Mouse (Mus musculus): ENCODE data around the gene Adamts2. TPM values are rescaled to one million over a fixed set of nuclear protein-coding genes. Genes with fewer than 3 reads are reported as not detected.

Gene Adamts2
- 12.5 and 13.5 TPM in 2 replicates for polyA plus RNA-seq (2015; fragmentation: Nextera tagmentation; extraction: Ambion mirVana)

DNA sequence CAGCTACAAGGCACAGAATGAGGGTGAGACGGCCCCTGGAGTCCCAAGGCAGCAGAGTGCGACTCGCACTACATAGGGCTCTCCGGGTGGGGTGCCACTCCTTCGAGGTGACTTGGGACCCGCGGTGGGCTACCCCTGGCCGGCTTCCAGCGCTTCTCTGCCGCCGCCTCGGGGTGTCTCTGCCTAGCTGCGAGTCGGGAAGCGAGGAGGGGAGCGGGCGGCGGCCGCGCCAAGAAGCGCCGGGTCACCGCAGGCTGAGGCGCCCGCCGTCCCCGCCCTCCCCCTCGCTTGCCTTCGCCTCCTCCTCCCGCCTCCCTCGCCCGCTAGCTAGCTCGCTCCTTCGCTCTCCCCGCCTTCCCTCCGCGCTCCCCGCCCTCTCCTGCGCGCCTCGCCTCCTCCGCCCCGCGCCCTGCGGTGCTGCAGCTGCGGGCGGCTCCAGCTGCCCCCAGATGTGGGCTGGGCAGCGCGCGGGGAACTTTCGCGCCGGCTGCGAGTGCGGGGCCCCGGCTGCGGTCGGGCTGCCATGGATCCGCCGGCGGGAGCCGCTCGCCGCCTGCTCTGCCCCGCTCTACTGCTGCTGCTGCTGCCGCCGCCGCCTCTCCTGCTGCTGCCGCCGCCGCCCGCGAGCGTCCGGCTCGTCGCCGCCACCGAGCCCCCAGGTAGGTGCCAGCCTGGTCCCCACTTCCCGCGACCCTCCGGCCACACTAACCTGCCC, at the start of gene Adamts2:
Gene Adamts2 (plus strand): TSS at position 444 of the 715 bp plus-strand sequence.
- Histone ChIP-seq H3K4me1 (peaks cover 18% of the 10 kb centered on the region), H3K9ac (peak within 1 kb of the TSS; percentile 58), H3K4me2 (peak within 1 kb of the TSS; percentile 95), H3K9me3 (no peaks in the 10 kb centered on the region), H3K36me3 (no peaks in the 10 kb centered on the region), H3K4me3 (peak within 1 kb of the TSS; percentile 60), H3K27me3 (peaks cover 82% of the 10 kb centered on the region), H3K27ac (peak within 1 kb of the TSS; percentile 7; the same call in 1 of the 2 replicates)
- WGBS: under 1% methylated on average over 67 of the region's 82 CpGs
- peak; percentile 88 for ATAC-seq (ENCODE audit: borderline replicate concordance, extremely low read depth, low FRiP score, low TSS enrichment)

DNA sequence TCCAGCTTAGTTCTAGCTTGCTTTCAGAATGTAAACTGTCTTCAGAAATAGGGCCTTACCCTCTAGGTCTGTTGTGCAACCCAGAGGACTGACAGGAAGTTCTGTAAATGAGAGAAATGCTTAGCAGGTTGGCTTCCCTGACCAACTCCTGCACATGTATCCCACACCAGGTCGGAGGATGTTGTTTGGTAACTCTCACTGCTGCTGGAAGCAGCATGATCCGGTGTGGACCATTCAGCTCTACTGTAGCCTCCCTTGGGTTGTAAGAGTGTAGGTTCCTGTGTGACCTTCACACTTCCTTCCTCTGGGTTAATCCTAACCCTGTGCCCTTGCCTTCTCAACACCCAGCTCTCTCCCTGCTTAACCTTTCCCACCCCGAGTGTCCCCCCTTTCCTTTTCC, 44.8 kb upstream of the Adamts2 start:
- Histone ChIP-seq H3K4me1 (no peaks in the 10 kb centered on the region), H3K9ac (no peak overlapping the region), H3K4me3 (no peak overlapping the region), H3K4me2 (no peak overlapping the region), H3K27me3 (no peaks in the 10 kb centered on the region), H3K36me3 (no peaks in the 10 kb centered on the region), H3K27ac (no peak overlapping the region), H3K9me3 (no peaks in the 10 kb centered on the region)
- no peak for ATAC-seq (ENCODE audit: borderline replicate concordance, extremely low read depth, low FRiP score, low TSS enrichment)
- 83% methylated on average over 3 of the region's 3 CpGs for WGBS

DNA sequence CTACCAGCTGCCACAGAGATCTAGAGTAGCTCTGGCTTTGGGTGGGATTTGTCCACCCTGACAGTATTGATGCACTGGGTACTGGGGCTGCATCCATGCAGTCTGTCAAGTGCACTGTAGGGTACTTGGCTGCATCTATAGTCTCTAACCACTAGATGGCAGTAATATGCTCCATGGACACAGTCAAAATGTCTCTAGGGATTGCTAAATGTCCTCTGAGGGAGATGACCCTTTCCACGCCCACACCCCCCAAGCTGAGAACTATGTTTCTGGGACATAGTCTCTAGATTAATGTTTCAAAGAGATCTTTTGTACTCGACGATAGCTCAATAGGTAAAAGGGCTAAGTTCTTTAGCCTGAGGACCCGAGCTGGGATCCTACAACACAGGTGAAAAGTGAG, 42.8 kb upstream of the Adamts2 start:
- Histone ChIP-seq H3K9me3 (no peaks in the 10 kb centered on the region), H3K4me1 (no peaks in the 10 kb centered on the region), H3K4me3 (no peak overlapping the region), H3K27me3 (no peaks in the 10 kb centered on the region), H3K9ac (no peak overlapping the region), H3K4me2 (no peak overlapping the region), H3K27ac (no peak overlapping the region), H3K36me3 (no peaks in the 10 kb centered on the region)
- WGBS: 33% methylated on average over 4 of the region's 4 CpGs
- no peak for ATAC-seq (ENCODE audit: borderline replicate concordance, extremely low read depth, low FRiP score, low TSS enrichment)

DNA sequence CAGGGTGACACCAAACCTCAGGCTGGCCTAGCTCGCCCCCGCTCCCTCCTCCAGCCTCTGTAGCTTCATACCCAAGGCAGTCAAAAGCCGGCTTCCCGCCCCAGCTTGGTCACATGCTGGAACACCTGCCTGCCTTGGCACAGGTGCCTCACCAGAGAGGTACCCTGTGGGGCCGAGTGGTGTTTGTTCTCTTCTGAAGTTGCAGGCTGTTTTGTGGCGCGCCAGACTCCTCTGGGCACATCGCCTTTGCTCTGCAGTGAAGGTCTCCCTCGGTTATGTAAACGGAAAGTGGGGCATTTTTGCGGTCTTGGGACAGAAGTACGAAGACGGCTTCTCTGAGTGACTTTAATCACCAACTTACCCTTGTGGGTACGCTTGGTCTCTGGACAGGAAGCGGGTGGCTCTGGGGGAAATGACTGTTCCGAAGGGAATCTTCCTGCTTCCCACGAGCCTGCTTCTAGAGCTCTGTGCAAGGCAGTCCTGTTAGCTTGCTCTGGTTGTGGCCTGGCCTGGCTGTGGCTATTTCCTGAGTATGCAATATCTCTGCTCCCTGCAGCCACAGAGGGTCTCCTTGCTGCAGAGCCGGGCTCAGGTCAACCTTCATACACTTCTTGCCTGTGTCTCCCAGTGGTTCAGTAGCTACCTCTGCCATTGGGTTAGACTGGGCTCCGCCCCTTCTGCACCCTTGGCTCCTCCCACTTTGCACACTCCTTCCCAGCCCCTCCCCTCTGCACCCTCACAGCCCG, 36.2 kb upstream of the Adamts2 start:
- Histone ChIP-seq H3K36me3 (no peaks in the 10 kb centered on the region), H3K9me3 (no peaks in the 10 kb centered on the region), H3K27ac (no peak overlapping the region), H3K4me2 (peak overlapping the region; percentile 18), H3K9ac (no peak overlapping the region), H3K27me3 (no peaks in the 10 kb centered on the region), H3K4me3 (no peak overlapping the region), H3K4me1 (0 out of 2 replicates have a peak, but pooled peaks cover 7% of the 10 kb centered on the region)
- WGBS: 58% methylated on average over 20 of the region's 20 CpGs
- ATAC-seq (ENCODE audit: borderline replicate concordance, extremely low read depth, low FRiP score, low TSS enrichment): peak; percentile 39

DNA sequence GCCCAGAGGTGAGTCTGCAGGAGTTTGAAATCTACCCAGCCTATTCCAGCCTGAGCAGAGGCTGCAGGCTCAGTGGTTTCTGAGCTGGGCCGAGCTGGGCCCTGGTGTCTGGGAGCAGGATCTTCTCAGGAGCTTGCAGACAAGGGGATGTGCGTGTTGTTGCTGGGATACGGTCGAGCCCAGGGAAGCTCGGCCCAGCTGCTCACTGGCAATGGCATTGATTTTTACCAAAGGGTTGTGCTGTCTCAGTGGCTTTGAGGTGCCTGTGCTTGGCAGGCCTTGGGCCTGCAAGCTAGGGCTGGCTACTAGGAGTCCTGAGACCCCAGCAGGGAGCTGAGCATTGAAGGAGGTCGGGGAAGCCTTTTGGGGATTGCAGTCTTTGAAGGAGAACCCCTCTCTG, 30.4 kb upstream of the Adamts2 start:
- whole genome bisulfite sequencing: 79% methylated on average over 6 of the region's 6 CpGs
- no peak overlapping the region for H3K9ac ChIP-seq
- H3K4me1 ChIP-seq: no peaks in the 10 kb centered on the region
- no peak overlapping the region for H3K4me2 ChIP-seq
- no peaks in the 10 kb centered on the region for H3K36me3 ChIP-seq
- H3K27ac ChIP-seq: no peak overlapping the region
- H3K4me3 ChIP-seq: no peak overlapping the region
- H3K9me3 ChIP-seq: no peaks in the 10 kb centered on the region
- H3K27me3 ChIP-seq: no peaks in the 10 kb centered on the region
- no peak for ATAC-seq (ENCODE audit: borderline replicate concordance, extremely low read depth, low FRiP score, low TSS enrichment)

DNA sequence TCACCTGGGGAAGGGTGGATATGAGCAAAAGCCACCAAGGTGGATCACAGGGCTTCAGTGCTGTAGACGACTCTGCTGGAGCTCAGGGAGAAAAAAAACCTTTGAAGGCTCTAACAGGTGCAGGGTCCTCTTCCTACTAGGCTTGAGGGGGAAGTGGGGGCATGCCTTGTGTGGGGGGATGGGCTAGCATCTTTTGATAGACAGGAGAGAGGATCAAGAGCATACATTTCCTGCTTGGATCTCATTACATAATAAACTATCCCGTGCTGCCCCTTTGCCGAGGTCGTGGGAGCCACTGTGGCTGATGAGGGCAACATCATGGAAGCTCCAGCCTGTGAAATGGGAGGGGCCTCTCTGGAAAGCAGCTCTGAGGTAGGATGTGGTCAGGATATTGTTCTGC, 25.4 kb upstream of the Adamts2 start:
- no peak for ATAC-seq (ENCODE audit: borderline replicate concordance, extremely low read depth, low FRiP score, low TSS enrichment)
- no peak overlapping the region for H3K4me2 ChIP-seq
- no peak overlapping the region for H3K27ac ChIP-seq
- H3K4me1 ChIP-seq: no peaks in the 10 kb centered on the region
- 37% methylated on average over 4 of the region's 4 CpGs for WGBS
- H3K27me3 ChIP-seq: no peaks in the 10 kb centered on the region
- H3K9me3 ChIP-seq: no peaks in the 10 kb centered on the region
- H3K36me3 ChIP-seq: no peaks in the 10 kb centered on the region
- H3K4me3 ChIP-seq: no peak overlapping the region
- H3K9ac ChIP-seq: no peak overlapping the region

DNA sequence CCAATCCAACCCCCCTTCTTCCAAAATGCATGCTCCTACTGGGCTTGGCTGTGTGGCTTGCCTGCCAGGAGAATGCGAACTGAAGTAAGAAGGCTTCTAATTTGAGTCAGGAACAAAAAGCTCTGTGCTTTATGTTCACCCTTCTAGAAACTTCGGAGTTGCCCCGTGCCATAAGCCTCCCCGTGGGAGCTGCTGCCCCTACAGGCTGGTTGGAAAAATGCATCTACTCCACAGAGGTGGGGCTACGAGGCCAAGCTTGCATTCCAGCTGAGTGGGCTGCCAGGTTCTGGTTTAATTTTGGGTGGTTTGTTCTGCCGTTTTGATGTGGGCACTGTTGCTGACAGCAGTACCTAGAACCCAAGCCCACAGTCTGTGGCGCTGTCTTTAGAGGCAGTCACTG, 14.9 kb upstream of the Adamts2 start:
- Histone ChIP-seq H3K4me1 (no peaks in the 10 kb centered on the region), H3K9ac (no peak overlapping the region), H3K27ac (no peak overlapping the region), H3K27me3 (no peaks in the 10 kb centered on the region), H3K4me3 (no peak overlapping the region), H3K36me3 (no peaks in the 10 kb centered on the region), H3K4me2 (no peak overlapping the region), H3K9me3 (no peaks in the 10 kb centered on the region)
- ATAC-seq (ENCODE audit: borderline replicate concordance, extremely low read depth, low FRiP score, low TSS enrichment): no peak
- WGBS: 43% methylated on average over 7 of the region's 7 CpGs

DNA sequence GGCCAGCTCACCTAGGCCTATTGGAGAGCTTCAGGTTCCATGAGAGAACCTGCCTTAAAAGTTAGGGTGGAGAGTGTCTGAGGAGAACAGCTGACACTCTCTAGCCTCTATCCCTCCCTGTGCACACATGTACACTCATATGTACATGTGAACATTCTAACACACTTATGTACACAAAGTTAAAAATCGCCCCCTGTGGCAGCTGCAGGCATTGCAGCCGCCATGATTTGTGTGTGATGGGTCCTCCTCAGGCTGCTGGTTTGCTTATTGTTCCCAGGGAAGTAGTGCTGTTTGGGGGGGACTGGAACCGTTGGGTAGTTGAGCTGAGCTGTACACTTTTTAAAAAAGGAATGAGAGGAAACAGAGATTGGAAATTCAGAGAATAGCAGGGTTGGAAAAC, 14.1 kb upstream of the Adamts2 start:
- Histone ChIP-seq H3K9me3 (no peaks in the 10 kb centered on the region), H3K27me3 (no peaks in the 10 kb centered on the region), H3K4me3 (no peak overlapping the region), H3K27ac (no peak overlapping the region), H3K36me3 (no peaks in the 10 kb centered on the region), H3K4me1 (no peaks in the 10 kb centered on the region), H3K9ac (no peak overlapping the region), H3K4me2 (no peak overlapping the region)
- no peak for ATAC-seq (ENCODE audit: borderline replicate concordance, extremely low read depth, low FRiP score, low TSS enrichment)
- WGBS: 10% methylated on average over 3 of the region's 3 CpGs

DNA sequence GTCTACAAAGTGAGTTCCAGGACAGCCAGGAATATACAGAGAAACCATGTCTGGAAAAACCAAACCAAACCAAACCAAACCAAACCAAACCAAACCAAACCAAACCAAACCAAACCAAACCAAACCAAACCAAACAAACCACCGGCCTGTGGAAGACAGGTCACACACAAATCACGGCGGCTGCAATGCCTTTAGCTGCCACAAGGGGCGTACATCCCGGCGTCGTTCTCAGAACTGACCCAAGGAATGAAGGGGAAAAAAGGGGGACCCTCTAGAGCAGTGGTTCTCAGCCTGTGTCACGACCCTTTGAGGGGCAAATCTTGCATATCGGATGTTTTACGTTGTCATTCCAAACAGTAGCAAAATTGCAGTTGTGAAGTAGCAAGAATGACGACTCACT, 12.8 kb upstream of the Adamts2 start:
- Histone ChIP-seq H3K36me3 (no peaks in the 10 kb centered on the region), H3K4me2 (no peak overlapping the region)
- WGBS: 35% methylated on average over 11 of the region's 11 CpGs

DNA sequence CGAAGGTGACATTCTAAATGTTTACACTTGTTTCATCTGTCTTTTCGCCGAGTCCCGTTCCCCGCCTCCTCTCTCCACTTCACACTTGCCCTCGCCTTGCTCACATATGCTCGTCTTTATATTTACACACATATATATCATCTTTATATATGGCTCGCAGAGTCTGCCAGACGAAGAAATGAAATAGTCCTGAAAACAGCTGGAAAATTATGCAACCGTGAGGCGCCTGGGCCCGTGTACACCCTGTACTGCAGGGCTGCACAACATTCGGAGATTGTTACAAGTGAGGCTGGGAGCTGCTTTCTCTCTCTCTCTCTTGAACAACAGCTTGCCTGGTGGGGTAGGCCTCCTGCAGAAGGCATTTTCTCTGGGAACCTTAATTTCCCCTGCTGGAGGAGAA, 10.8 kb upstream of the Adamts2 start:
- Histone ChIP-seq H3K36me3 (no peaks in the 10 kb centered on the region), H3K4me1 (no peaks in the 10 kb centered on the region), H3K27ac (no peak overlapping the region), H3K9me3 (no peaks in the 10 kb centered on the region), H3K27me3 (no peaks in the 10 kb centered on the region), H3K4me2 (no peak overlapping the region), H3K9ac (no peak overlapping the region), H3K4me3 (no peak overlapping the region)
- WGBS: 48% methylated on average over 13 of the region's 13 CpGs
- ATAC-seq (ENCODE audit: borderline replicate concordance, extremely low read depth, low FRiP score, low TSS enrichment): no peak; the same call in 1 of the 2 replicates

More for the DNA sequence above, 12.8 kb upstream of the Adamts2 start:
- no peak overlapping the region for H3K9ac ChIP-seq
- no peaks in the 10 kb centered on the region for H3K9me3 ChIP-seq
- no peak for ATAC-seq (ENCODE audit: borderline replicate concordance, extremely low read depth, low FRiP score, low TSS enrichment)
- H3K27ac ChIP-seq: no peak overlapping the region
- H3K4me1 ChIP-seq: no peaks in the 10 kb centered on the region
- H3K4me3 ChIP-seq: no peak overlapping the region
- no peaks in the 10 kb centered on the region for H3K27me3 ChIP-seq

DNA sequence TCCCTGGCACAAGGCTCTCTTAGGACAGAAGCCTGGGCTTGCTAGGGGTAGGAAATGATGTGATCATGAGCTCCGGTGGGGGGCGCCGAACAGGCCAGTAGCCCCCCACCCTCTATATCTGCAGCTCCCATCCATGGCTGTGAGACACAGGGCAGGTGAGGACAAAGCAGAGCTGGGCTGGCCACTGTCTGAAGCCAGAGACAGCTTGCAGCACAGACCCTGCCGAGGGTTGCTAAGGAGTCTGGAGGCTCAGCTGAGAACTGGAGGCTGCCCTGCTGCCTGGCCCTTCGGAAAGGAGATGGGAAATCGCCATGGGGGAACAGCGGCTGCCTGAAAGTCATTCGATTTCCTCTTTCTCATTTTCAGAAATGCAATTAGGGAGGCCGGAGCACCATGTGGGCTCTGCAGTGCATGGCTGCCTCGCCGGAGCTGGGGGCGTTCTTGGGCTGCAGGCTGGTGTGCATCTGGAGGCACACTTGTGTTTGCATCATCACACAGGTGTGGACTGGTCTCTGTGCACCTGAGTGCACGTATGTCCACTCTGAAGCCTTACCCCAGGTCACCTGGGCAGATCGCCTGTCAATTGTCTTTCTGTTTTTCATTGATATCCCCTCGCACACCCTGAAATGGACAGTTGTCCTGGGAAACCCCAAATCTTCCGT, 8.9 kb upstream of the Adamts2 start:
- no peaks in the 10 kb centered on the region for H3K9me3 ChIP-seq
- WGBS: 78% methylated on average over 16 of the region's 16 CpGs
- no peak overlapping the region for H3K27ac ChIP-seq
- H3K4me3 ChIP-seq: no peak overlapping the region
- no peaks in the 10 kb centered on the region for H3K36me3 ChIP-seq
- no peak for ATAC-seq (ENCODE audit: borderline replicate concordance, extremely low read depth, low FRiP score, low TSS enrichment)
- H3K9ac ChIP-seq: no peak overlapping the region
- no peak overlapping the region for H3K4me2 ChIP-seq
- H3K27me3 ChIP-seq: no peaks in the 10 kb centered on the region
- no peaks in the 10 kb centered on the region for H3K4me1 ChIP-seq

DNA sequence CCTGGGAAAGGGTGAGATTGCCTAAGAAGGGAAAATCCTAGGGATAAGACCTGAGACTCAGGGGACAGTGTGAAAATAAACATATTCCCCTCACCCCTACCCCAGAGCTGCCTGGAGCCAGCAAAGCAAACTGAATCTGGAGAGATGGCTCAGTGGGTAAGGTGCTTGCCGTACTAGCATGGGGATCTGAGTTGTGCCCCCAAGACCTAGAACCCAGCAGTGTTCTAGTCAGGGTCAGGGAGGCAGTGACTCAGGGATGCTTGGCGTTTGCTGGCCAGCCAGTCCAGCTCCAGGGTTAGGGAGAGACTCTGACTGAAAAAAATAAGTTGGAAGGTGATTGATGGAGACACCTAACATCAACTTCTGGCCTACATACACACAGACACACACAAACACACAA, 5.3 kb upstream of the Adamts2 start:
- Histone ChIP-seq H3K4me1 (no peaks in the 10 kb centered on the region), H3K9me3 (no peaks in the 10 kb centered on the region), H3K9ac (no peak overlapping the region), H3K4me3 (no peak overlapping the region), H3K27me3 (peaks cover 34% of the 10 kb centered on the region), H3K4me2 (no peak overlapping the region), H3K36me3 (no peaks in the 10 kb centered on the region), H3K27ac (no peak overlapping the region)
- no peak for ATAC-seq (ENCODE audit: borderline replicate concordance, extremely low read depth, low FRiP score, low TSS enrichment)
- 49% methylated on average over 2 of the region's 2 CpGs for WGBS

Data from lung, embryonic 15.5 days (tissue).